Mouse (Mus musculus) limb, embryonic 14.5 days (tissue): Measurements from ENCODE around the gene Olfr108. TPM values are rescaled to one million over a fixed set of nuclear protein-coding genes. Genes with fewer than 3 reads are reported as not detected.

ENCODE experiments used
- ATAC-seq: fragments of 200-750 bp; cut with Nextera tagmentation; 2 replicates; pipeline ENCODE4 v1.8.0; 2017; ENCODE audit warnings: low read depth, moderate number of reproducible peaks, moderate TSS enrichment; ENCODE audit not compliant: low FRiP score
- DNase-seq: peaks from one replicate; pipeline ENCODE4 v3.0.0-alpha.2; 2015; ENCODE audit warnings: low spot score
- H3K27ac ChIP-seq: fragments of 300-500 bp; sonication (generic); replicated peaks from 2 replicates; pipeline ENCODE4 v1.5.1; 2014; ENCODE audit warnings: low read depth, mild to moderate bottlenecking, low read length, moderate library complexity, mixed read lengths
- H3K27me3 ChIP-seq: fragments of 300-500 bp; sonication (generic); 2 replicates; pipeline ENCODE4 v1.6.1; 2014; ENCODE audit warnings: low read length, mixed read lengths; ENCODE audit not compliant: control insufficient read depth, insufficient read depth
- H3K36me3 ChIP-seq: fragments of 300-500 bp; sonication (generic); 2 replicates; pipeline ENCODE4 v1.6.1; 2014; ENCODE audit warnings: mild to moderate bottlenecking, low read length, moderate library complexity, mixed read lengths; ENCODE audit not compliant: control insufficient read depth, insufficient read depth
- H3K4me1 ChIP-seq: fragments of 300-500 bp; sonication (generic); 2 replicates; pipeline ENCODE4 v1.6.1; 2014; ENCODE audit warnings: antibody characterized with exemption, low read length, mixed read lengths; ENCODE audit not compliant: control insufficient read depth, insufficient read depth
- H3K4me2 ChIP-seq: fragments of 300-500 bp; sonication (generic); replicated peaks from 2 replicates; pipeline ENCODE4 v1.6.1; 2014; ENCODE audit warnings: low read depth, mild to moderate bottlenecking, low read length, moderate library complexity; ENCODE audit not compliant: severe bottlenecking
- H3K4me3 ChIP-seq: fragments of 300-500 bp; sonication (generic); replicated peaks from 2 replicates; pipeline ENCODE4 v1.5.1; 2014; ENCODE audit warnings: low read length
- H3K9ac ChIP-seq: fragments of 300-500 bp; sonication (generic); 2 replicates; pipeline ENCODE4 v1.6.1; 2014; ENCODE audit warnings: mild to moderate bottlenecking, low read depth, low read length, moderate library complexity; ENCODE audit not compliant: severe bottlenecking
- H3K9me3 ChIP-seq: fragments of 300-500 bp; sonication (generic); 2 replicates; pipeline ENCODE4 v1.6.1; 2016; ENCODE audit warnings: low read length; ENCODE audit not compliant: control insufficient read depth
- POLR2A ChIP-seq: fragments of 200-500 bp; IDR thresholded peaks from 2 replicates; pipeline ENCODE4 v1.8.0; 2012; ENCODE audit warnings: inconsistent platforms, mild to moderate bottlenecking, moderate library complexity, borderline replicate concordance; ENCODE audit not compliant: insufficient read depth, insufficient read length; ENCODE audit errors: extremely low read depth
- WGBS: fragments of 180-500 bp; shearing (Covaris S2); extraction: QIAGEN DNeasy Blood & Tissue Kit; methylation state at CpG from one replicate; pipeline ENCODE4 v1.1.7; 2014; 5-methylcytosine and 5-hydroxymethylcytosine counted together
- polyA plus RNA-seq, 2 experiments: library from polyadenylated mRNA; depleted of rRNA in 1 of 2; stranded (reverse) in 1 of 2; unstranded in 1 of 2; fragments of >200 nt; fragmentation: Nextera tagmentation in 1 of 2; extraction: Ambion mirVana in 1 of 2; gene quantifications; 2 replicates each; pipeline versions ENCODE4 v1.2.1 to v1.2.3; 2012 to 2014

Gene Olfr108
- polyA plus RNA-seq, 2 experiments = not detected

- WGBS = 67% methylated on average over 1 of the region's 1 CpGs
Observed at GRCm38 (mm10) chr17:37491930-37492518, 46.7 kb downstream of the Olfr108 start, which contains the start of gene Olfr110. Gene Olfr110 (plus strand): TSS chr17:37492468.

More at GRCm38 (mm10) chr17:37491930-37492518, 46.7 kb downstream of the Olfr108 start, which contains the start of gene Olfr110:
- no peak within 1 kb of the TSS for H3K9ac ChIP-seq
- ATAC-seq (no peak), DNase-seq (no peak)
- H3K4me3 ChIP-seq = no peak within 1 kb of the TSS
- no peaks in the 10 kb centered on the region for H3K36me3 ChIP-seq
- no peaks in the 10 kb centered on the region for H3K4me1 ChIP-seq
- no peak for TF ChIP-seq POLR2A
- H3K27ac ChIP-seq = no peak within 1 kb of the TSS
- H3K27me3 ChIP-seq = no peaks in the 10 kb centered on the region
- H3K4me2 ChIP-seq = no peak within 1 kb of the TSS
- no peaks in the 10 kb centered on the region for H3K9me3 ChIP-seq

Other genes with a start within 250 kb of the Olfr108 start
- not detected in 2 replicates for gene Olfr94, start 244.5 kb upstream of the Olfr108 start, polyA plus RNA-seq (2012; rRNA removed)
- not detected in 2 replicates for gene Olfr94, start 244.5 kb upstream of the Olfr108 start, polyA plus RNA-seq (2014; fragmentation: Nextera tagmentation; extraction: Ambion mirVana)
- not detected in 2 replicates for gene Olfr95, start 232.4 kb upstream of the Olfr108 start, polyA plus RNA-seq (2012; rRNA removed)
- gene Olfr95, start 232.4 kb upstream of the Olfr108 start, polyA plus RNA-seq (2014; fragmentation: Nextera tagmentation; extraction: Ambion mirVana) = not detected in 2 replicates
- not detected in 2 replicates for gene Olfr96, start 225.3 kb upstream of the Olfr108 start, polyA plus RNA-seq (2012; rRNA removed)
- not detected in 2 replicates for gene Olfr96, start 225.3 kb upstream of the Olfr108 start, polyA plus RNA-seq (2014; fragmentation: Nextera tagmentation; extraction: Ambion mirVana)
- not detected in 2 replicates for gene Olfr97, start 208.2 kb upstream of the Olfr108 start, polyA plus RNA-seq (2012; rRNA removed)
- not detected in 2 replicates for gene Olfr97, start 208.2 kb upstream of the Olfr108 start, polyA plus RNA-seq (2014; fragmentation: Nextera tagmentation; extraction: Ambion mirVana)
- gene Olfr98, start 181.7 kb upstream of the Olfr108 start, polyA plus RNA-seq (2012; rRNA removed) = not detected in 2 replicates
- gene Olfr98, start 181.7 kb upstream of the Olfr108 start, polyA plus RNA-seq (2014; fragmentation: Nextera tagmentation; extraction: Ambion mirVana) = not detected in 2 replicates
- 1.00 and 1.4 TPM in 2 replicates for gene H2-M3, start 175.3 kb upstream of the Olfr108 start, polyA plus RNA-seq (2012; rRNA removed)
- gene H2-M3, start 175.3 kb upstream of the Olfr108 start, polyA plus RNA-seq (2014; fragmentation: Nextera tagmentation; extraction: Ambion mirVana) = 1.3 and 2.6 TPM in 2 replicates
- gene Olfr99, start 162.0 kb upstream of the Olfr108 start, polyA plus RNA-seq (2012; rRNA removed) = not detected in 2 replicates
- gene Olfr99, start 162.0 kb upstream of the Olfr108 start, polyA plus RNA-seq (2014; fragmentation: Nextera tagmentation; extraction: Ambion mirVana) = not detected in 2 replicates
- not detected in 2 replicates for gene Olfr101, start 141.2 kb upstream of the Olfr108 start, polyA plus RNA-seq (2012; rRNA removed)
- gene Olfr101, start 141.2 kb upstream of the Olfr108 start, polyA plus RNA-seq (2014; fragmentation: Nextera tagmentation; extraction: Ambion mirVana) = not detected in 2 replicates
- not detected in 2 replicates for gene Olfr102, start 128.4 kb upstream of the Olfr108 start, polyA plus RNA-seq (2012; rRNA removed)
- gene Olfr102, start 128.4 kb upstream of the Olfr108 start, polyA plus RNA-seq (2014; fragmentation: Nextera tagmentation; extraction: Ambion mirVana) = not detected in 2 replicates
- gene Olfr103, start 105.8 kb upstream of the Olfr108 start, polyA plus RNA-seq (2012; rRNA removed) = not detected in 2 replicates
- not detected in 2 replicates for gene Olfr103, start 105.8 kb upstream of the Olfr108 start, polyA plus RNA-seq (2014; fragmentation: Nextera tagmentation; extraction: Ambion mirVana)
- not detected in 2 replicates for gene Olfr104-ps, start 85.9 kb upstream of the Olfr108 start, polyA plus RNA-seq (2012; rRNA removed)
- not detected in 2 replicates for gene Olfr104-ps, start 85.9 kb upstream of the Olfr108 start, polyA plus RNA-seq (2014; fragmentation: Nextera tagmentation; extraction: Ambion mirVana)
- not detected in 2 replicates for gene Olfr105-ps, start 66.4 kb upstream of the Olfr108 start, polyA plus RNA-seq (2012; rRNA removed)
- not detected in 2 replicates for gene Olfr105-ps, start 66.4 kb upstream of the Olfr108 start, polyA plus RNA-seq (2014; fragmentation: Nextera tagmentation; extraction: Ambion mirVana)
- not detected in 2 replicates for gene Olfr106-ps, start 55.1 kb upstream of the Olfr108 start, polyA plus RNA-seq (2012; rRNA removed)
- gene Olfr106-ps, start 55.1 kb upstream of the Olfr108 start, polyA plus RNA-seq (2014; fragmentation: Nextera tagmentation; extraction: Ambion mirVana) = not detected in 2 replicates
- gene Olfr107, start 46.3 kb upstream of the Olfr108 start, polyA plus RNA-seq (2012; rRNA removed) = not detected in 2 replicates
- not detected in 2 replicates for gene Olfr107, start 46.3 kb upstream of the Olfr108 start, polyA plus RNA-seq (2014; fragmentation: Nextera tagmentation; extraction: Ambion mirVana)
- not detected in 2 replicates for gene Olfr109, start 13.4 kb downstream of the Olfr108 start, polyA plus RNA-seq (2012; rRNA removed)
- not detected in 2 replicates for gene Olfr109, start 13.4 kb downstream of the Olfr108 start, polyA plus RNA-seq (2014; fragmentation: Nextera tagmentation; extraction: Ambion mirVana)
- gene H2-M2, start 38.1 kb downstream of the Olfr108 start, polyA plus RNA-seq (2012; rRNA removed) = 0.06 and 0.13 TPM in 2 replicates
- 0.21 TPM in 1 of 2 replicates, not detected in the other for gene H2-M2, start 38.1 kb downstream of the Olfr108 start, polyA plus RNA-seq (2014; fragmentation: Nextera tagmentation; extraction: Ambion mirVana)
- not detected in 2 replicates for gene Olfr110, start 47.0 kb downstream of the Olfr108 start, polyA plus RNA-seq (2012; rRNA removed)
- not detected in 2 replicates for gene Olfr110, start 47.0 kb downstream of the Olfr108 start, polyA plus RNA-seq (2014; fragmentation: Nextera tagmentation; extraction: Ambion mirVana)
- 0.09 and 0.28 TPM in 2 replicates for gene Olfr111, start 62.5 kb downstream of the Olfr108 start, polyA plus RNA-seq (2012; rRNA removed)
- not detected in 2 replicates for gene Olfr111, start 62.5 kb downstream of the Olfr108 start, polyA plus RNA-seq (2014; fragmentation: Nextera tagmentation; extraction: Ambion mirVana)
- not detected in 2 replicates for gene Olfr112, start 124.0 kb downstream of the Olfr108 start, polyA plus RNA-seq (2012; rRNA removed)
- gene Olfr112, start 124.0 kb downstream of the Olfr108 start, polyA plus RNA-seq (2014; fragmentation: Nextera tagmentation; extraction: Ambion mirVana) = not detected in 2 replicates
- gene Olfr113, start 132.2 kb downstream of the Olfr108 start, polyA plus RNA-seq (2012; rRNA removed) = not detected in 2 replicates
- not detected in 2 replicates for gene Olfr113, start 132.2 kb downstream of the Olfr108 start, polyA plus RNA-seq (2014; fragmentation: Nextera tagmentation; extraction: Ambion mirVana)
- gene Olfr114, start 147.3 kb downstream of the Olfr108 start, polyA plus RNA-seq (2012; rRNA removed) = not detected in 2 replicates
- not detected in 2 replicates for gene Olfr114, start 147.3 kb downstream of the Olfr108 start, polyA plus RNA-seq (2014; fragmentation: Nextera tagmentation; extraction: Ambion mirVana)
- gene Olfr115, start 181.6 kb downstream of the Olfr108 start, polyA plus RNA-seq (2012; rRNA removed) = not detected in 2 replicates
- not detected in 2 replicates for gene Olfr115, start 181.6 kb downstream of the Olfr108 start, polyA plus RNA-seq (2014; fragmentation: Nextera tagmentation; extraction: Ambion mirVana)
- gene Olfr116, start 181.7 kb downstream of the Olfr108 start, polyA plus RNA-seq (2012; rRNA removed) = not detected in 2 replicates
- gene Olfr116, start 181.7 kb downstream of the Olfr108 start, polyA plus RNA-seq (2014; fragmentation: Nextera tagmentation; extraction: Ambion mirVana) = not detected in 2 replicates
- not detected in 2 replicates for gene Olfr117, start 218.3 kb downstream of the Olfr108 start, polyA plus RNA-seq (2012; rRNA removed)
- not detected in 2 replicates for gene Olfr117, start 218.3 kb downstream of the Olfr108 start, polyA plus RNA-seq (2014; fragmentation: Nextera tagmentation; extraction: Ambion mirVana)
- not detected in 2 replicates for gene Olfr118, start 221.5 kb downstream of the Olfr108 start, polyA plus RNA-seq (2012; rRNA removed)
- not detected in 2 replicates for gene Olfr118, start 221.5 kb downstream of the Olfr108 start, polyA plus RNA-seq (2014; fragmentation: Nextera tagmentation; extraction: Ambion mirVana)